Mouse (Mus musculus) embryonic fibroblast, embryonic 13.5 days (primary cell): Measurements from ENCODE around the gene Mbnl2.

Experiments
- CTCF ChIP-seq: IDR thresholded peaks from 2 replicates; pipeline ENCODE4 v1.5.1; 2011; ENCODE audit warnings: mild to moderate bottlenecking, control low read depth, low read length, moderate library complexity, borderline replicate concordance; ENCODE audit not compliant: insufficient read depth
- POLR2A ChIP-seq: IDR thresholded peaks from 2 replicates; pipeline ENCODE4 v1.6.1; 2011; ENCODE audit warnings: low read depth, mild to moderate bottlenecking, control low read depth, low read length, moderate library complexity

- TF ChIP-seq POLR2A (no peak; the same call in 1 of the 2 replicates), CTCF (no peak)
Observed at GRCm38 (mm10) chr14:120280136-120280535, 4.7 kb downstream of the Mbnl2 start.
